Mouse (Mus musculus): ENCODE results near the gene Prss46.

- TF ChIP-seq CTCF (IDR thresholded peaks at IDR 0.05; ENCODE audit: extremely low read depth, insufficient read depth, low read length) = no peak
- no peak for TF ChIP-seq POLR2A (IDR thresholded peaks at IDR 0.05; ENCODE audit: extremely low read depth, insufficient read depth, low read length)
Observed at GRCm38 (mm10) chr9:110841438-110841837, 2.9 kb upstream of the Prss46 start.
